Mouse (Mus musculus) embryonic facial prominence, embryonic 11.5 days (tissue): ENCODE results near the gene Espl1. TPM values are rescaled to one million over a fixed set of nuclear protein-coding genes. Genes with fewer than 3 reads are reported as not detected.

Experiments used
- ATAC-seq: fragments of 200-750 bp; cut with Nextera tagmentation; replicated peaks from 2 replicates; pipeline ENCODE4 v1.8.0; 2017; ENCODE audit warnings: low read depth; ENCODE audit not compliant: insufficient number of reproducible peaks, low FRiP score, low TSS enrichment
- DNase-seq: peaks from one replicate; pipeline ENCODE4 v3.0.0-alpha.2; 2015; ENCODE audit warnings: low spot score
- H3K27ac ChIP-seq: fragments of 300-500 bp; sonication (generic); replicated peaks from 2 replicates; pipeline ENCODE4 v1.5.1; 2014; ENCODE audit warnings: mild to moderate bottlenecking, low read depth, low read length, control low read depth
- H3K27me3 ChIP-seq: fragments of 300-500 bp; sonication (generic); 2 replicates; pipeline ENCODE4 v1.6.1; 2014; ENCODE audit warnings: mild to moderate bottlenecking, low read length, moderate library complexity, mixed read lengths; ENCODE audit not compliant: control insufficient read depth, insufficient read depth
- H3K36me3 ChIP-seq: fragments of 300-500 bp; sonication (generic); replicated peaks from 2 replicates; pipeline ENCODE4 v1.6.1; 2014; ENCODE audit warnings: low read depth, mild to moderate bottlenecking, low read length, moderate library complexity, mixed read lengths; ENCODE audit not compliant: control insufficient read depth, insufficient read depth
- H3K4me1 ChIP-seq: fragments of 300-500 bp; sonication (generic); 2 replicates; pipeline ENCODE4 v1.6.1; 2014; ENCODE audit warnings: low read length, mixed read lengths; ENCODE audit not compliant: control insufficient read depth, insufficient read depth
- H3K4me2 ChIP-seq: fragments of 300-500 bp; sonication (generic); 2 replicates; pipeline ENCODE4 v1.6.1; 2014; ENCODE audit warnings: low read depth, mild to moderate bottlenecking, control low read depth, low read length, moderate library complexity
- H3K4me3 ChIP-seq: fragments of 300-500 bp; sonication (generic); 2 replicates; pipeline ENCODE4 v1.5.1; 2014; ENCODE audit warnings: low read depth, low read length, control low read depth
- H3K9ac ChIP-seq: fragments of 300-500 bp; sonication (generic); replicated peaks from 2 replicates; pipeline ENCODE4 v1.6.1; 2014; ENCODE audit warnings: mild to moderate bottlenecking, control low read depth, low read length
- H3K9me3 ChIP-seq: fragments of 300-500 bp; sonication (generic); replicated peaks from 2 replicates; pipeline ENCODE4 v1.6.1; 2016; ENCODE audit warnings: mild to moderate bottlenecking, low read length, inconsistent platforms, mixed read lengths; ENCODE audit not compliant: control insufficient read depth
- WGBS: fragments of 180-500 bp; shearing (Covaris S2); extraction: QIAGEN DNeasy Blood & Tissue Kit; methylation state at CpG from one replicate; pipeline ENCODE4 v1.1.7; 2014; 5-methylcytosine and 5-hydroxymethylcytosine counted together
- polyA plus RNA-seq: library from polyadenylated mRNA; unstranded; fragments of >200 nt; fragmentation: Nextera tagmentation; extraction: Ambion mirVana; gene quantifications from 2 replicates; pipeline ENCODE4 v1.2.1, GENCODE M21; 2014

Gene Espl1
- polyA plus RNA-seq, 1 experiment from 2014 or later = 37.7 TPM

- WGBS = 76% methylated on average over 4 of the region's 4 CpGs
- ATAC-seq = no peak
- peaks cover 5% of the 10 kb centered on the region for H3K36me3 ChIP-seq
These were observed 50.4 kb downstream of the Espl1 start for GRCm38 (mm10) chr15:102346444-102346843.

GRCm38 (mm10) chr15:102350138-102350941 lies 54.3 kb downstream of the Espl1 start, which contains the start of gene Aaas:
Gene Aaas (minus strand): TSS chr15:102350771.
- Histone ChIP-seq H3K4me2 (peak within 1 kb of the TSS; percentile 57), H3K4me1 (no peaks in the 10 kb centered on the region; the same call in 1 of the 2 replicates), H3K4me3 (peak within 1 kb of the TSS; percentile 75), H3K27ac (peak within 1 kb of the TSS; percentile 66), H3K9ac (peak within 1 kb of the TSS; percentile 83), H3K36me3 (peaks cover 5% of the 10 kb centered on the region), H3K27me3 (no peaks in the 10 kb centered on the region), H3K9me3 (no peaks in the 10 kb centered on the region)
- DNase-seq (peak; percentile 98), ATAC-seq (peak; percentile 81)
- under 1% methylated on average over 56 of the region's 56 CpGs for WGBS

More at GRCm38 (mm10) chr15:102346444-102346843, 50.4 kb downstream of the Espl1 start:
- no peak for DNase-seq
- Histone ChIP-seq H3K4me1 (no peaks in the 10 kb centered on the region; the same call in 1 of the 2 replicates), H3K4me3 (no peak overlapping the region), H3K27me3 (no peaks in the 10 kb centered on the region), H3K9ac (no peak overlapping the region), H3K4me2 (no peak overlapping the region), H3K9me3 (no peaks in the 10 kb centered on the region), H3K27ac (no peak overlapping the region)

DNA sequence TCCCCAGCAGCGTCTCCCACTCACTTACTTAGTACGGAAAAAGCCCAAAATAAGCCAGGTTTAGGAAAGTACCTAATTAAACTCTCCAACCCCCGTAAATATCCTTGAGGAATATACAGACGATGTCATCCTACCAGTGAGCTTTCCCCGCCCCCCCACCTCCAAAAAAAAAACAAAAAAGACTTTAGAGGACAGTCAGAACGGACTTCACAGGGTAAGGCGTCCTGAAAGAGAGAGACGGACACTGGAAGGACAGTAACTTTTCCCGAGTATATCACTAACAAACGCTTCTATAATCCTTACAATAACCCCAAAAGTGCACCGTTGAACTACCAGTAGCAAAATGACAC lies 54.9 kb downstream of the Espl1 start:
- Histone ChIP-seq H3K9me3 (no peaks in the 10 kb centered on the region), H3K4me1 (peaks cover 2% of the 10 kb centered on the region; the same call in 1 of the 2 replicates), H3K4me2 (peak overlapping the region; percentile 47), H3K36me3 (peaks cover 5% of the 10 kb centered on the region), H3K27me3 (no peaks in the 10 kb centered on the region), H3K4me3 (peak overlapping the region; percentile 75), H3K9ac (peak overlapping the region; percentile 48), H3K27ac (no peak overlapping the region)
- no peak for DNase-seq
- 12% methylated on average over 11 of the region's 11 CpGs for WGBS
- peak; percentile 2; the same call in 1 of the 2 replicates for ATAC-seq

- peaks cover 6% of the 10 kb centered on the region; the same call in 1 of the 2 replicates for H3K4me1 ChIP-seq
- DNase-seq (no peak), ATAC-seq (no peak)
- H3K4me3 ChIP-seq = no peak overlapping the region
- H3K9ac ChIP-seq = no peak overlapping the region
- no peak overlapping the region; the same call in 1 of the 2 replicates for H3K4me2 ChIP-seq
- H3K9me3 ChIP-seq = no peaks in the 10 kb centered on the region
- no peaks in the 10 kb centered on the region for H3K27me3 ChIP-seq
- H3K27ac ChIP-seq = no peak overlapping the region
- 57% methylated on average over 2 of the region's 2 CpGs for WGBS
- H3K36me3 ChIP-seq = no peaks in the 10 kb centered on the region
These were observed 56.1 kb downstream of the Espl1 start for GRCm38 (mm10) chr15:102352177-102352576.

DNA sequence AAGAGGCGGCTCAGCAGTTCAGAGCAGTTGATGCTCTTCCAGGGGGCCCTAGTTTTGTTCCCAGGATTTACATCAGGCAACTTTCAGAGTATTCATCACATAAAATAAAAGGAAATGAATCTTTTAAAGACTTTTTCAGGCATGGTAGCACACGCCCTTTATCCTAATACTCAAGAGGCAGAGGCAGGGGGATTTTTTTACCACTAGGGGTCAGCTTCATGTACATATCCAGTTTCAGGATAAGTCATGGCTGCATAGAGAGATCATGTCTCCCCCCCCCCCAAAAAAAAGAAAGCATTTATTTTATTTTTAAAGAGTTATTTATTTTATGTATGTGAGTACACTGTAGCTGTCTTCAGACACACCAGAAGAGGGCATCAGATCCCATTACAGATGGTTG lies 57.9 kb downstream of the Espl1 start:
- ATAC-seq (no peak), DNase-seq (peak; percentile 33)
- Histone ChIP-seq H3K9me3 (no peaks in the 10 kb centered on the region), H3K36me3 (no peaks in the 10 kb centered on the region), H3K4me3 (no peak overlapping the region), H3K27ac (no peak overlapping the region), H3K4me2 (no peak overlapping the region), H3K9ac (no peak overlapping the region), H3K4me1 (peaks cover 15% of the 10 kb centered on the region), H3K27me3 (peaks cover 9% of the 10 kb centered on the region; the same call in 1 of the 2 replicates)
- whole genome bisulfite sequencing = 78% methylated on average over 2 of the region's 2 CpGs

- H3K4me1 ChIP-seq = peaks cover 15% of the 10 kb centered on the region
- peak; percentile 61 for ATAC-seq
- under 1% methylated on average over 48 of the region's 49 CpGs for WGBS
These were observed 59.2 kb downstream of the Espl1 start for GRCm38 (mm10) chr15:102355134-102355870.

GRCm38 (mm10) chr15:102355871-102356441 lies 59.9 kb downstream of the Espl1 start:
- Histone ChIP-seq H3K4me1 (peaks cover 15% of the 10 kb centered on the region), H3K9me3 (no peaks in the 10 kb centered on the region), H3K27ac (peak overlapping the region; percentile 83), H3K36me3 (no peaks in the 10 kb centered on the region), H3K9ac (peak overlapping the region; percentile 88), H3K27me3 (peaks cover 10% of the 10 kb centered on the region; the same call in 1 of the 2 replicates), H3K4me2 (peak overlapping the region; percentile 91), H3K4me3 (peak overlapping the region; percentile 42)
- WGBS = under 1% methylated on average over 38 of the region's 38 CpGs
- ATAC-seq (peak; percentile 16), DNase-seq (peak; percentile 66)

More at GRCm38 (mm10) chr15:102355134-102355870, 59.2 kb downstream of the Espl1 start:
- H3K27ac ChIP-seq = peak overlapping the region; percentile 83
- peak overlapping the region; percentile 91 for H3K4me2 ChIP-seq
- peak overlapping the region; percentile 88 for H3K9ac ChIP-seq
- H3K4me3 ChIP-seq = peak overlapping the region; percentile 42
- H3K36me3 ChIP-seq = no peaks in the 10 kb centered on the region
- H3K9me3 ChIP-seq = no peaks in the 10 kb centered on the region
- peaks cover 10% of the 10 kb centered on the region; the same call in 1 of the 2 replicates for H3K27me3 ChIP-seq
- peak; percentile 77 for DNase-seq
